Mouse (Mus musculus): ENCODE data around the gene Il12rb2.

Il12rb2 gene

GRCm38 (mm10) chr6:67296126-67296525, 79.9 kb downstream of the Il12rb2 start:
- DNase-seq (ENCODE audit: low read depth) = peak; percentile 65

GRCm38 (mm10) chr6:67292042-67292623, 83.9 kb downstream of the Il12rb2 start:
- DNase-seq (ENCODE audit: low read depth) = no peak

- no peak for DNase-seq (ENCODE audit: low read depth)
Observed at GRCm38 (mm10) chr6:67282897-67283296, 93.1 kb downstream of the Il12rb2 start.

- no peak for DNase-seq (ENCODE audit: low read depth)
Observed at GRCm38 (mm10) chr6:67281614-67282197, 94.3 kb downstream of the Il12rb2 start.

GRCm38 (mm10) chr6:67277944-67278343, 98.0 kb downstream of the Il12rb2 start:
- DNase-seq (ENCODE audit: low read depth) = no peak

- peak; percentile 37 for DNase-seq (ENCODE audit: low read depth)
Observed at GRCm38 (mm10) chr6:67269459-67269858, 106.5 kb downstream of the Il12rb2 start.

GRCm38 (mm10) chr6:67268983-67269382, 107.0 kb downstream of the Il12rb2 start:
- DNase-seq (ENCODE audit: low read depth) = peak; percentile 39

- DNase-seq (ENCODE audit: low read depth) = no peak
Observed at GRCm38 (mm10) chr6:67268245-67268612, 107.8 kb downstream of the Il12rb2 start.

- peak; percentile 63 for DNase-seq (ENCODE audit: low read depth)
Observed at GRCm38 (mm10) chr6:67267408-67268244, 108.4 kb downstream of the Il12rb2 start.

- peak; percentile 97 for DNase-seq (ENCODE audit: low read depth)
Observed at GRCm38 (mm10) chr6:67266664-67267407, 109.2 kb downstream of the Il12rb2 start.

- no peak for DNase-seq (ENCODE audit: low read depth)
Observed at GRCm38 (mm10) chr6:67266159-67266657, 109.8 kb downstream of the Il12rb2 start.

- DNase-seq (ENCODE audit: low read depth) = no peak
Observed at GRCm38 (mm10) chr6:67264935-67265334, 111.1 kb downstream of the Il12rb2 start.

- DNase-seq (ENCODE audit: low read depth) = no peak
Observed at GRCm38 (mm10) chr6:67251095-67251494, 124.9 kb downstream of the Il12rb2 start.

GRCm38 (mm10) chr6:67244451-67244850, 131.5 kb downstream of the Il12rb2 start:
- no peak for DNase-seq (ENCODE audit: low read depth)

- DNase-seq (ENCODE audit: low read depth) = no peak
Observed at GRCm38 (mm10) chr6:67243765-67244420, 132.1 kb downstream of the Il12rb2 start.
